Mouse (Mus musculus) naive thymus-derived CD4-positive, alpha-beta T cell, adult 2 months (primary cell): ENCODE data around the gene Chrna9.

Source experiments
- DNase-seq: peaks from one replicate; pipeline ENCODE4 v3.0.0-alpha.2; 2011; ENCODE audit warnings: low read depth

Chrna9 gene

GRCm38 (mm10) chr5:65934783-65935182 lies at the start of gene Chrna9:
Gene Chrna9, plus strand, starts transcription at chr5:65934921.
- no peak for DNase-seq

DNA sequence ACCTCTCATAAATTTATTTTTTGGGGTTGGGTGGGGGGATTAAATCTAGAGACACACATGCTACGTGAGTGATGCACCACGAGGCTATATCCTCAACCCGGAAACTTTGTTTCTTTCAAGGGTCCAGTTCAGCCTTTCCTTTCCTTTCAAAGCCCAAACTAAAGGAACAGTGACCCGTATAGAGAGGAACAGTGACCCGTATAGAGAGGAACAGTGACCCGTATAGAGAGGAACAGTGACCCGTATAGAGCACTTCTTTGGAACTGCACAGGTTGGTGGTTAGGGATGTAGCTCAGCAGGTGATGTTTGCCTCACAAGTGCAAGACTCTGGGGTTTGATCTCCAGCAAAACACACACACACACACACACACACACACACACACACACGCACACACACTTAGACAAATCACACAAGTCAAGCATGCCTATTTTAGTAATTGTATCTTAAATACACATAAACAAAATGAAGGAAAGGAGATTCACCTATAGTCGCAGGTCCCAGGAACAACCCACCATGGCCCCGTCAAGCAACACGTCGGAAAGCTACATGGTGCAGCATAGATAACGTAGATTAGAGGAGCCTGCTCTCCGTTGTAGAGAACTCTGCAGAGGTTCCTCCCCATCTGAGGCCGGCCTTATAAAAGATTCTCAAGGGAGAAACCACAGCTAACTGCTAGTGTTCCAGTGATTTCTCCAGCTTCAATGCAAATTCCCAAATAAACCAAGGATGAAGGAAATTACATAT lies 48.9 kb upstream of the Chrna9 start:
- DNase-seq: peak; percentile 62

DNA sequence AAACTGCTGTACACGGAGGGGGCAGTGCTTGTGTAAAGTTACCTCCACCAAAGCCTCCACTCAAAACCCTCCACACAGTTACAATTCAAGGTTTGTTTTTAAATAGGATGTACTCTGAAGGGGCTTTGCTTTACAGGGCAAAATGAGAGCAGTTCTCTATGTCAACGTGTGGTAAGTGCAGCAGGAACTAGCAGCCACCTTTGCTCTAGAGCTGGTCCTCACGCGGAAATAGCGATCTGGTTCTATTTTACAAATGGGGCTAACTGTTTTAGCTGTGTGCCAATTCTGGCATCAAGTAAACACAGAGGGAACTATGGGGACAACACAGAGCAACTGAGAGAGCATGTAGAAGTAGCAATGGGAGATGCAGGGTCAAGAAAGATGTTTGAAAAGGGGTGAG lies 46.6 kb upstream of the Chrna9 start:
- DNase-seq: peak; percentile 52

GRCm38 (mm10) chr5:65888998-65889397 lies 45.7 kb upstream of the Chrna9 start:
- peak; percentile 51 for DNase-seq

DNA sequence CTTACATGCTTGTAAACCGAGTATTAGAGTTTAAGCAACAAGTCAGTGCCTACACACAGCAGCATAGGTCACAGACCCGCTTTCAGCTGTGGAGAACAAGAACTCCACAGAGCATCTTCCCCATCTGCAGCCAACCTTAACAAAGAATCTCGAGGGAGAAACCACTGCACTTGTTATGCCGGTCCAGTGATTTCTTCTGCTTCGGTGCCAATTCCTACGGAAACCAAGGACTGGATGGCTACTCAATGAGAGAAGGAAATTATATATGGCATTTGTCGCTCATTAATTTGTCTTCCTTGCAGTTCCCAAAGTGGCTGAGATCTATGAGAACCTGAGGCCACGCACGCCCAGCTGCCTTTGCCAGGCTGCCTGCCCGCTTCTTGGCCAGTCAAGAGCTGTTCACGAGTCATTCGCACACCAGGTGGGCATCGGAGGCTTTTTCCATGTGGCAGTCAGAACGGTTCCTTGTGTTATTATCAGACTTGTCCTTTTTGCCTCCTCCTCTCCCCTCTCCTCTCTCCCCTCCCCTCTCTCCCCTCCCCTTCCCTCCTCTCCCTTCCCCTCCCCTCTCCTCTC lies 43.4 kb upstream of the Chrna9 start:
- no peak for DNase-seq

- DNase-seq: peak; percentile 45
Observed at GRCm38 (mm10) chr5:65895121-65895692, 39.5 kb upstream of the Chrna9 start.

GRCm38 (mm10) chr5:65895764-65896163 lies 39.0 kb upstream of the Chrna9 start:
- DNase-seq: no peak

DNA sequence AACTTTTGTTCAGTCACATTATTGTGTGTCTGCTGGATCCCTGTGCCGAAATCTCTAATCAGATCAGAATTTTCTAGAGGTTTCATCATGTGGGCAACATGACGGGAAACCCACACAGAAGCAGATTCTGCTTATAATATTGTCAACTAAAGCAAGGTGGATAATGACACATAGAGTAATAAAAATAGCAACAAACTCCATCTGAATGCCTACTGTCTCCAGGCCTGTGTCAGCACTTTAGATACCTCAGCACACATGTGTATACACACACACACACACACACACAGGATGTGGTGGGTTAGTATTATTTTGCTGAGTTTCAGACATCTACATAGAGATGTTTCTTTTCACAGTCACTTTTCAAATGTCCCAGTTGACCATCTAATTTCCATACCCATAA lies 37.0 kb upstream of the Chrna9 start:
- DNase-seq: peak; percentile 71

DNA sequence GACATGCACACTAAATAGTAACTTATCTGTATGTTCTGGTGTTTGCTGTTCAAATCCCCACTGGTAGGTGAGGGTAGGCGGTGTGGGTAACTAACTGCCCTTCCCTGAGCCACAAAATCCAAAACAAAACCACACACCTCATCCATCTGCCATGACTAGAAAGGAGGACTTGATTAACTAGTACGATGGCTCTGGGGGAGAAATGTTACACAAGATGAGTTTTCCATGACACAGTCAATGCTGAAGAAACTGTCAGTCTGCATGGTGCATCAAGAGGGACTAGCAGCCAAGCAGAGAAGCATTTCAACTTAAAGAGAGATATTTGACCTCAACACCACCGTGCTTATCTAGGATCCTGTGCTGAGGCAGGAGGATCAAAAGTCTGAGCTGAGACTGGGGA lies 36.0 kb upstream of the Chrna9 start:
- no peak for DNase-seq

DNA sequence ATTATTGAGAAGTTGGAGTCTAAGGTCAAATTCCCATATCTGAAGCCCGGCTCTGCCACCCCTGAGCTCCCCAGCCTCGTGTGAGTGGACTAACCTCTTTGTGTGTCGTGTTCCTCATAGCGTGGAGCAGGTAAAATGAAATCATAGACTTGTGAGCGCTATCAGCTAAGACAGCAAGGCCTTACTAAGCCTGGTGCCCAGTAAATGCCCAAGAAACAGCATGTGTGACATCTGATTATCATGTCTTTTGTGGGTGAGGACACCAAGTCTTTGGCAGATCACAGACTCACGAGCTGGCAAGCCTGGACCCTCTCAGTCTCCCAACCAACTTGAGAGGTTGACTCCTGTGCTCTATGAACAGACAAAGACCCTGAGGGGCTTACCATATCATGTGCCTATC lies 34.6 kb upstream of the Chrna9 start:
- no peak for DNase-seq

DNA sequence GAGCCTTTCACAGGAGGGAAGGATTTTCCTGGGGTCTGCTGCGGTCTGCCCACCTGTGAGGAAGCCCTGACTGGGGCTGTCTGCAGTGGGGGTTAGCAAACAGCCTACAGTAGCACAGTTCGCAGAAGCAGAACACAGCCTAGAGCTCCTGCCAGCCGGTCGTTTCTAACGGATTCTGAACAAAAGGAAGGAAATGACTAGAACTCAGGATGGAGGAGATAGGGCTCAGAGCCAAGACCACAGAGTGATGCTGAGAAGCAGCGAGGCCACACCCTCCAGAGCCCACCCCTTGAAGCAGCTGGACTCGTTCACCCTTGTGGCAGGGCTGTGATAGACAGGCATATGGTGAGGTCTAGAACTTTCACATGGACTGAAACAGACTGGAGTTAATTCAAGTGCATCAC lies 33.9 kb upstream of the Chrna9 start:
- peak; percentile 81 for DNase-seq

GRCm38 (mm10) chr5:65901868-65902418 lies 32.8 kb upstream of the Chrna9 start:
- no peak for DNase-seq

GRCm38 (mm10) chr5:65902811-65903210 lies 31.9 kb upstream of the Chrna9 start:
- DNase-seq: no peak

DNA sequence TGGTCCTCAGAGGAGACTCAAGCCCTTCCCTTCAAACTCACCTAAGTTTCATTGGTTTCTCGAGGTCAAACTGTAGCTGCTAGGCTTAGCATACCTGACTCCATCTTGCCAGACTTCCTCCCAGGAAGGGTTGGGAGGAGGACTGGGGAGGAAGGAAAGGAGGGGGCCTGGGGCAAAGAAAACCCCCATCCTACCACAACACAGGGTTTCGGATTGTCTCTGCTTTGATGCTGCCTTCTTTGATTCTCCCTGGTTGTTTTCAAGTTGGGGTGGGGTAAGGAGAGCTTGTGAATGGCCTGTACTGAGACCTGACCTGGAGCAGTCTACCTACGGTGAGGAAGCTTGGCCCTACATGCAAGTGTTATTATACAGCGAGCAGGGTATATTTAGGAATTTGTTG lies 30.2 kb upstream of the Chrna9 start:
- peak; percentile 79 for DNase-seq

DNA sequence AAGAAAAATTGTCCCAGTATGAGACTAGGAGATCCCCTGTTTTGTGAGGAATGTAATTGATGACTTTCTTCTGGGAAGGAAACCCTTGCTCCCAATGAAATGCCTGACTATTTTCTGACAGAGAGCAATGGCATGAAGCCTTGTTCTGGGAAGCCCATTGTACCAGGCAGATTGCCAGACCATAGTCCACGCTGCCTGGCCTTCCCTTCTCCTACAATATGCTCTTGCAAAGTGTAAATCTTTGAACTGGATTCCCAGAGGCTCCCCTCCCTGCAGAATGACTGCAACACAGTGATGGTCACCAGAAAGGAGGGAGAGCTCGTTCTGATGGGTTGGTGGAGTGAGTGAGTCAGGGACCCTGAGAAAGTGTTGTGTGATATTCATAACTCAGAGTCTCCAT lies 26.0 kb upstream of the Chrna9 start:
- no peak for DNase-seq

DNA sequence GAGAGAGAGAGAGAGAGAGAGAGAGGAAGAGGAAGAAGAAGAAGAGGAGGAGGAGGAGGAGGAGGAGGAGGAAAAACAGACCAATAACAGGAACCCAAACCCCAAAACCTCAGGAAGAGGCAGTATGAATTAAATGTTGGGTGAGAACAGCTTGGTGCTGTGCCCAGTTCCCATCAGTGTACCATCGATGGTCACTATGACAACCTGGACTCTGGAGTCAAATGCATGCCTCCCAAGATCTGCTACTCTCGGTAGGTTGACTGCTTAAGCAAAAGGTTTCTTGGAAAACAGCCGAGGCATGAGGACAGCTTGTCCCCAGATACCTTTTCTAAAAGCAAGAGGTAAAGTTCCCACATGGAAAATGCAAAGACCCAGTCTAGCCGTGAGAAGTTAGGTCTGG lies 25.4 kb upstream of the Chrna9 start:
- DNase-seq: no peak

DNA sequence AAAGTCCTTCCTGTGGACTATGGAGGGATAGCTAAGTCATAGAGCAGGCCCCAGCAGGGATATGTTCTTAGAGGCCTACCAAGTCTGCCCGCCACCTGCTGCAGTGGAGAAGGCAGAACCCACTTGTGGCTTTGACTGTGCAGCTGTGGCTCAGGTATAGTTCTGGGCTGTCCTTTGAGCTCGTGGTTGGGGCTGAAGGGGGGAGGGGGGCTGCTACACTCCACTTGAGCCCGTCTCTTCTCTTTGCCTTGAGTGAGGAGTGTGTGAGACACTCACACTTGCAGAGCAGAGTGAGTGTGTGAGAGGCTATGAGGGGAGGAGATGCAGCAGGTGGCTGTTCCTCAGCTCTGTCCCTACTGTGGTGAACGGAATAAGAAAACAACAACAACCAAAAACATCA lies 24.3 kb upstream of the Chrna9 start:
- DNase-seq: peak; percentile 63

GRCm38 (mm10) chr5:65911676-65912075 lies 23.0 kb upstream of the Chrna9 start:
- DNase-seq: peak; percentile 36

GRCm38 (mm10) chr5:65912201-65912600 lies 22.5 kb upstream of the Chrna9 start:
- DNase-seq: peak; percentile 22

GRCm38 (mm10) chr5:65913126-65913525 lies 21.6 kb upstream of the Chrna9 start:
- no peak for DNase-seq

- peak; percentile 30 for DNase-seq
Observed at GRCm38 (mm10) chr5:65914342-65914741, 20.4 kb upstream of the Chrna9 start.

GRCm38 (mm10) chr5:65916930-65917329 lies 17.8 kb upstream of the Chrna9 start:
- DNase-seq: no peak

DNA sequence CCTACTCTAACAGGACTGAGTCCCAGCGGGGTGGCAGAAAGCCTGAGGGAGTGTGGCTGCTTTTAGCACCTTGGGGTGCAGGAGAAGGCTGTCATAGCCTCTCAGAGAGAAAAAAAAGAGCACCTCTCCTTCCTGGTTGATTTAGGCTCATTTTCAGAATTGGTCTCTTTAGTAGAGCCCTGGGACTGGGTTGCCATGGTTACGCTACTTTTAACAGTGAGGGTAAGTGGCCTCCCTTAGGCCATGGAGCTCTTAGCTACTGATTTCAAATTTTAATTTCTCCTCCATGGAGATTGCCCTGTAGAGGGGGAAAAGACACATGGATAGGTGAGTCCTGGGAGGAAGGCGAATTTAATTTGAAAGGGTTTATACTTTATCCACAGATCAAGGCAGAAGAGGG lies 16.1 kb upstream of the Chrna9 start:
- peak; percentile 56 for DNase-seq
